Mouse (Mus musculus): ENCODE results near the gene Ccdc142.

Ccdc142 gene

GRCm38 (mm10) chr6:83084477-83084876 lies 16.9 kb upstream of the Ccdc142 start:
- no peak for DNase-seq (ENCODE audit: low read depth in 2 of 2, low spot score in 2 of 2)

GRCm38 (mm10) chr6:83086121-83087035 lies 15.0 kb upstream of the Ccdc142 start, which contains the start of gene Lbx2:
TSS of gene Lbx2 (plus strand) at chr6:83086367.
- DNase-seq (ENCODE audit: low read depth in 2 of 2, low spot score in 2 of 2): no peak

GRCm38 (mm10) chr6:83087205-83087925 lies 14.0 kb upstream of the Ccdc142 start:
- no peak for DNase-seq (ENCODE audit: low read depth in 2 of 2, low spot score in 2 of 2)

GRCm38 (mm10) chr6:83087926-83088260 lies 13.5 kb upstream of the Ccdc142 start:
- DNase-seq (ENCODE audit: low read depth in 2 of 2, low spot score in 2 of 2): no peak

GRCm38 (mm10) chr6:83092416-83093127 lies 8.8 kb upstream of the Ccdc142 start:
- DNase-seq (ENCODE audit: low read depth in 2 of 2, low spot score in 2 of 2): no peak

- peak; percentile 57 to 66 for DNase-seq (ENCODE audit: low read depth in 2 of 2, low spot score in 2 of 2)
These were observed 5.4 kb upstream of the Ccdc142 start for GRCm38 (mm10) chr6:83095968-83096367.

GRCm38 (mm10) chr6:83098411-83098810 lies 3.0 kb upstream of the Ccdc142 start:
- DNase-seq (ENCODE audit: low read depth in 2 of 2, low spot score in 2 of 2): no peak

GRCm38 (mm10) chr6:83101688-83102556 lies 521 bp downstream of the Ccdc142 start:
- DNase-seq (ENCODE audit: low read depth in 2 of 2, low spot score in 2 of 2): peak; percentile 62 to 63

- no peak for DNase-seq (ENCODE audit: low read depth in 2 of 2, low spot score in 2 of 2)
These were observed 1.8 kb downstream of the Ccdc142 start for GRCm38 (mm10) chr6:83103130-83103650.

- no peak for DNase-seq (ENCODE audit: low read depth in 2 of 2, low spot score in 2 of 2)
These were observed 2.8 kb downstream of the Ccdc142 start for GRCm38 (mm10) chr6:83104158-83104557.

- peak; percentile 81 for DNase-seq (ENCODE audit: low read depth in 2 of 2, low spot score in 2 of 2)
These were observed 6.4 kb downstream of the Ccdc142 start for GRCm38 (mm10) chr6:83107566-83108400.

GRCm38 (mm10) chr6:83108762-83109668 lies 7.6 kb downstream of the Ccdc142 start, which contains the start of gene Mrpl53:
TSS of gene Mrpl53 (plus strand) at chr6:83109040.
- DNase-seq (ENCODE audit: low read depth in 2 of 2, low spot score in 2 of 2): peak; percentile 39 to 46

GRCm38 (mm10) chr6:83111510-83112136 lies 10.2 kb downstream of the Ccdc142 start:
- DNase-seq (ENCODE audit: low read depth in 2 of 2, low spot score in 2 of 2): no peak

- DNase-seq (ENCODE audit: low read depth in 2 of 2, low spot score in 2 of 2): peak; percentile 77 to 79
These were observed 13.7 kb downstream of the Ccdc142 start, which contains the start of gene Mogs for GRCm38 (mm10) chr6:83115011-83115671. TSS of gene Mogs (plus strand) at chr6:83115496.

- peak in 1 of 2 experiments; percentile 31 for DNase-seq (ENCODE audit: low read depth in 2 of 2, low spot score in 2 of 2)
These were observed 14.4 kb downstream of the Ccdc142 start for GRCm38 (mm10) chr6:83115682-83116372.

- no peak for DNase-seq (ENCODE audit: low read depth in 2 of 2, low spot score in 2 of 2)
These were observed 15.2 kb downstream of the Ccdc142 start for GRCm38 (mm10) chr6:83116373-83117164.
